Mouse (Mus musculus) liver, postnatal 0 days (tissue): ENCODE measurements around the gene Nat9. TPM values are rescaled to one million over a fixed set of nuclear protein-coding genes. Genes with fewer than 3 reads are reported as not detected.

Source experiments
- ATAC-seq: fragments of 200-750 bp; cut with Nextera tagmentation; 2 replicates; pipeline ENCODE4 v1.8.0; 2017; ENCODE audit warnings: mild to moderate bottlenecking, moderate library complexity
- DNase-seq: peaks from one replicate; pipeline ENCODE4 v3.0.0-alpha.2; 2016
- H3K27ac ChIP-seq: fragments of 300-500 bp; sonication (generic); 2 replicates; pipeline ENCODE4 v1.5.1; 2014; ENCODE audit warnings: antibody characterized with exemption, moderate library complexity, mild to moderate bottlenecking, low read depth
- H3K27me3 ChIP-seq: fragments of 300-500 bp; sonication (generic); 2 replicates; pipeline ENCODE4 v1.6.1; 2014; ENCODE audit warnings: low read length, control low read depth, mixed read lengths; ENCODE audit not compliant: insufficient read depth
- H3K36me3 ChIP-seq: fragments of 300-500 bp; sonication (generic); replicated peaks from 2 replicates; pipeline ENCODE4 v1.6.1; 2014; ENCODE audit warnings: mild to moderate bottlenecking, control low read depth, low read length, moderate library complexity, mixed read lengths; ENCODE audit not compliant: insufficient read depth
- H3K4me1 ChIP-seq: fragments of 300-500 bp; sonication (generic); 2 replicates; pipeline ENCODE4 v1.6.1; 2014; ENCODE audit warnings: antibody characterized with exemption, mild to moderate bottlenecking, control low read depth; ENCODE audit not compliant: insufficient read depth
- H3K4me2 ChIP-seq: fragments of 300-500 bp; sonication (generic); 2 replicates; pipeline ENCODE4 v1.6.1; 2014; ENCODE audit warnings: low read depth, mild to moderate bottlenecking, low read length, moderate library complexity, mixed read lengths
- H3K4me3 ChIP-seq: fragments of 300-500 bp; sonication (generic); 2 replicates; pipeline ENCODE4 v1.5.1; 2014; ENCODE audit warnings: low read depth, low read length
- H3K9ac ChIP-seq: fragments of 300-500 bp; sonication (generic); replicated peaks from 2 replicates; pipeline ENCODE4 v1.6.1; 2014; ENCODE audit warnings: mild to moderate bottlenecking, moderate library complexity
- H3K9me3 ChIP-seq: fragments of 300-500 bp; sonication (generic); 2 replicates; pipeline ENCODE4 v1.6.1; 2016; ENCODE audit warnings: mild to moderate bottlenecking, control low read depth, low read length, mixed read lengths
- CTCF ChIP-seq: sonication (generic); IDR thresholded peaks from 2 replicates; pipeline ENCODE4 v1.5.1; 2016; ENCODE audit warnings: antibody characterized with exemption, low read depth
- EP300 ChIP-seq: IDR thresholded peaks from 2 replicates; pipeline ENCODE4 v1.6.1; 2016; ENCODE audit warnings: antibody characterized with exemption, low read depth, mild to moderate bottlenecking
- WGBS: fragments of 180-500 bp; shearing (Covaris S2); extraction: QIAGEN DNeasy Blood & Tissue Kit; methylation state at CpG from one replicate; pipeline ENCODE4 v1.1.7; 2014; ENCODE audit not compliant: insufficient replicate concordance; 5-methylcytosine and 5-hydroxymethylcytosine counted together
- polyA plus RNA-seq: library from polyadenylated mRNA; unstranded; fragments of >200 nt; fragmentation: Nextera tagmentation; extraction: Ambion mirVana; gene quantifications from 2 replicates; pipeline ENCODE4 v1.2.1, GENCODE M21; 2015

Nat9 gene
- polyA plus RNA-seq, 1 experiment from 2014 or later: 16.7 TPM

- TF ChIP-seq EP300 (no peak), CTCF (no peak)
- H3K4me1 ChIP-seq: peaks cover under 1% of the 10 kb centered on the region
- DNase-seq: no peak
- no peak overlapping the region for H3K27ac ChIP-seq
- no peaks in the 10 kb centered on the region for H3K27me3 ChIP-seq
- no peak overlapping the region for H3K9ac ChIP-seq
- peaks cover 23% of the 10 kb centered on the region for H3K36me3 ChIP-seq
- H3K4me2 ChIP-seq: no peak overlapping the region
- H3K9me3 ChIP-seq: no peaks in the 10 kb centered on the region
- H3K4me3 ChIP-seq: no peak overlapping the region
- 71% methylated on average over 8 of the region's 8 CpGs for WGBS
- ATAC-seq: no peak
Observed at GRCm38 (mm10) chr11:115197558-115197957, 9.9 kb upstream of the Nat9 start.

- WGBS: 55% methylated on average over 5 of the region's 5 CpGs
- Histone ChIP-seq H3K4me2 (no peak overlapping the region), H3K36me3 (peaks cover 13% of the 10 kb centered on the region), H3K4me1 (peaks cover 11% of the 10 kb centered on the region), H3K27ac (no peak overlapping the region), H3K27me3 (no peaks in the 10 kb centered on the region), H3K9me3 (no peaks in the 10 kb centered on the region), H3K9ac (no peak overlapping the region), H3K4me3 (no peak overlapping the region)
- no peak for TF ChIP-seq CTCF
- TF ChIP-seq EP300: no peak
- DNase-seq (no peak), ATAC-seq (no peak)
Observed at GRCm38 (mm10) chr11:115195933-115196332, 8.3 kb upstream of the Nat9 start.

GRCm38 (mm10) chr11:115194693-115195092, 7.0 kb upstream of the Nat9 start:
- Histone ChIP-seq H3K36me3 (peaks cover 11% of the 10 kb centered on the region; the same call in 1 of the 2 replicates), H3K9ac (no peak overlapping the region), H3K4me2 (no peak overlapping the region), H3K27me3 (no peaks in the 10 kb centered on the region), H3K4me1 (peaks cover 11% of the 10 kb centered on the region), H3K9me3 (no peaks in the 10 kb centered on the region), H3K27ac (no peak overlapping the region), H3K4me3 (no peak overlapping the region)
- ATAC-seq (no peak), DNase-seq (no peak)
- no peak for TF ChIP-seq EP300
- no peak for TF ChIP-seq CTCF
- WGBS: 50% methylated on average over 6 of the region's 6 CpGs

DNA sequence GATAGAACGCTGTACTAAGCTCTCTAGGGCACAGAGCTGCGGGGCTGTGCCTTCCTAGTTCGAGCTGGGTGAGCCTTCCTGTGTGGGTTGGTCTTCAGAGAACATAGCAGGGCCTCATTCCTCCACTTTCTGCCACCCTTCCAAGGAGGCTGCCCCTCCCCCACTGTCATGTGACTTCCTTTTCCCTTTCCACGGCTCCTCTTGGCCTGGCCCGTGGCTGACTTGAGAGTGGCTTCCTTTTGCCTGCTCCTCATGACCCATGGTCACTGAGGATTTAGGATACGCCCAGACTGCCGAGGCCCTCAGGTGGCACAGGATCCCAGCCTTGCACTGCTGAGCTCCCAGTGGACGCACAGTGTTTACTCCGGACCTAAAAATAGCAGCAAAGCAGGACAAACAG, 4.5 kb upstream of the Nat9 start:
- Histone ChIP-seq H3K27me3 (no peaks in the 10 kb centered on the region), H3K4me2 (peak overlapping the region; percentile 48), H3K9me3 (no peaks in the 10 kb centered on the region), H3K9ac (0 out of 2 replicates have a peak overlapping the region, but pooled peaks have one; percentile 44), H3K27ac (peak overlapping the region; percentile 75), H3K4me3 (no peak overlapping the region), H3K36me3 (peaks cover 4% of the 10 kb centered on the region; the same call in 1 of the 2 replicates), H3K4me1 (peaks cover 19% of the 10 kb centered on the region)
- TF ChIP-seq CTCF (no peak), EP300 (no peak)
- DNase-seq (peak; percentile 77), ATAC-seq (no peak)
- 19% methylated on average over 9 of the region's 9 CpGs for WGBS

DNA sequence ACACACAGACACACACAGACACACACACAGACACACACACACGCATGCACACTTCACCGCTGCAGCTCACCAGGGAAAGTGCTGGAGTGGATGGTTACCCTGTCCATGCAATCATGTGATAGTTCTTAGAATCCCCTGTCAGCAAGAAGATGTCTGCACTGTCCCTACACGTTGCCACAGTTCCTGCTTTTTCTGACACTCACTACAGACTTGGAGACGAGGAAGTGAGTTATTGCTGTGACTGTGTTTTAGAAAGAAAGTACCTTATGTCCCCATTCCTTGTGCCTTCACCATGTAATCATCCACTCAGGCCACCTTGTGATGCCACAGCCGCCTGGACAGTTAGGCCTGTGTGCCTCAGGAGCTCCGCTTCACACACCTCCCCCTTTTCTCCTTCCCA, 1.6 kb upstream of the Nat9 start:
- Histone ChIP-seq H3K4me1 (peaks cover 25% of the 10 kb centered on the region), H3K27ac (peak overlapping the region; percentile 88), H3K9me3 (no peaks in the 10 kb centered on the region), H3K36me3 (peaks cover 4% of the 10 kb centered on the region; the same call in 1 of the 2 replicates), H3K4me3 (0 out of 2 replicates have a peak overlapping the region, but pooled peaks have one; percentile 6), H3K27me3 (no peaks in the 10 kb centered on the region), H3K4me2 (peak overlapping the region; percentile 34), H3K9ac (0 out of 2 replicates have a peak overlapping the region, but pooled peaks have one; percentile 11)
- WGBS: 62% methylated on average over 6 of the region's 6 CpGs
- DNase-seq (no peak), ATAC-seq (peak; percentile 12)
- TF ChIP-seq CTCF: no peak
- no peak for TF ChIP-seq EP300

- peaks cover 25% of the 10 kb centered on the region for H3K4me1 ChIP-seq
- H3K9ac ChIP-seq: 0 out of 2 replicates have a peak overlapping the region, but pooled peaks have one; percentile 11
- H3K9me3 ChIP-seq: no peaks in the 10 kb centered on the region
- no peaks in the 10 kb centered on the region for H3K27me3 ChIP-seq
- H3K36me3 ChIP-seq: peaks cover 4% of the 10 kb centered on the region; the same call in 1 of the 2 replicates
- DNase-seq (peak; percentile 32), ATAC-seq (no peak)
- peak overlapping the region; percentile 88 for H3K27ac ChIP-seq
- TF ChIP-seq EP300 (0 out of 2 replicates have a peak, but pooled peaks have one; percentile 11), CTCF (no peak)
- 43% methylated on average over 13 of the region's 13 CpGs for WGBS
- peak overlapping the region; percentile 97 for H3K4me2 ChIP-seq
- 0 out of 2 replicates have a peak overlapping the region, but pooled peaks have one; percentile 6 for H3K4me3 ChIP-seq
Observed at GRCm38 (mm10) chr11:115188539-115189231, 1.0 kb upstream of the Nat9 start.
